Mouse (Mus musculus): ENCODE results near the gene Sult2a7.

- no peak for TF ChIP-seq TBP (conservative IDR thresholded peaks at IDR 0.05; ENCODE audit: low read depth, low read length)
- no peak for TF ChIP-seq CTCF (conservative IDR thresholded peaks at IDR 0.05 in 1 of 2, IDR thresholded peaks at IDR 0.05 in 1 of 2; ENCODE audit: low read depth in 2 of 2, low read length in 2 of 2)
- no peak for TF ChIP-seq EP300 (IDR thresholded peaks at IDR 0.05; ENCODE audit: low read length)
- TF ChIP-seq CHD1 (IDR thresholded peaks at IDR 0.05; ENCODE audit: low read depth, low read length): no peak
- TF ChIP-seq ZKSCAN1 (IDR thresholded peaks at IDR 0.05; ENCODE audit: borderline replicate concordance, low read depth, low read length): no peak
- no peak for TF ChIP-seq MEF2A (IDR thresholded peaks at IDR 0.05; ENCODE audit: borderline replicate concordance, low read depth, low read length)
- no peak for TF ChIP-seq ELF1 (IDR thresholded peaks at IDR 0.05; ENCODE audit: low read depth, low read length)
- TF ChIP-seq JUND (conservative IDR thresholded peaks at IDR 0.05; ENCODE audit: low read depth, low read length): no peak
- TF ChIP-seq ZNF384 (IDR thresholded peaks at IDR 0.05; ENCODE audit: low read depth, low read length): no peak
- TF ChIP-seq POLR2A (IDR thresholded peaks at IDR 0.05; ENCODE audit: low read depth, low read length): no peak
Observed at GRCm38 (mm10) chr7:14446534-14446933, 47.5 kb downstream of the Sult2a7 start, which contains the start of gene Sult2a8.

Measured in CH12.LX (cell line).